Mouse (Mus musculus): ENCODE data around the gene Neil1. TPM values are rescaled to one million over a fixed set of nuclear protein-coding genes. Genes with fewer than 3 reads are reported as not detected.

Neil1 gene
- 68.1 to 79.7 TPM (median 75.1 TPM) in 4 replicates for total RNA-seq (2023)

GRCm38 (mm10) chr9:57148144-57148878 is at the start of gene Neil1:
TSS of gene Neil1 (minus strand) at chr9:57148305.

GRCm38 (mm10) chr9:57158013-57158470 is 9.9 kb upstream of the Neil1 start, which contains the start of gene Commd4:
TSS of gene Commd4 (minus strand) at chr9:57158331.

GRCm38 (mm10) chr9:57130577-57131433 is 17.3 kb downstream of the Neil1 start, which contains the start of gene Man2c1:
TSS of gene Man2c1 (plus strand) at chr9:57130690.

Other genes with a start within 250 kb of the Neil1 start
- 12.1 to 12.7 TPM (median 12.3 TPM) in 4 replicates for gene Snx33, start 219.9 kb downstream of the Neil1 start, total RNA-seq (2023)
- 58.8 to 64.1 TPM (median 61.5 TPM) in 4 replicates for gene Imp3, start 210.8 kb downstream of the Neil1 start, total RNA-seq (2023)
- gene Snupn, start 197.4 kb downstream of the Neil1 start, total RNA-seq (2023), result 8.7 to 11.6 TPM (median 10.1 TPM) in 4 replicates
- gene Ptpn9, start 153.4 kb downstream of the Neil1 start, total RNA-seq (2023), result 14.7 to 18.5 TPM (median 15.8 TPM) in 4 replicates
- gene Sin3a, start 76.3 kb downstream of the Neil1 start, total RNA-seq (2023), result 127 to 137 TPM (median 127 TPM) in 4 replicates
- 123 to 155 TPM (median 139 TPM) in 4 replicates for gene Man2c1, start 17.6 kb downstream of the Neil1 start, total RNA-seq (2023)
- 116 to 136 TPM (median 126 TPM) in 4 replicates for gene Commd4, start 10.0 kb upstream of the Neil1 start, total RNA-seq (2023)
- not detected in 4 replicates for gene Trcg1, start 88.3 kb upstream of the Neil1 start, total RNA-seq (2023)
- gene 1700017B05Rik, start 114.3 kb upstream of the Neil1 start, total RNA-seq (2023), result 179 to 204 TPM (median 189 TPM) in 4 replicates

Data from B cell, adult 62 days (primary cell).